In genomic region chr3:51652292-51652691, GRCm38 (mm10) we compare ENCODE assay signal across 8 mouse cellular contexts. TPM values are rescaled to one million over a fixed set of nuclear protein-coding genes. Genes with fewer than 3 reads are reported as not detected.
DNase-seq lines count a peak whose midpoint lies in the region; ATAC-seq lines count a peak whose summit lies in the region.

No protein-coding gene starts in this region.

- H3K36me3 ChIP-seq in hindbrain, embryonic 14.5 days (replicated peaks; ENCODE audit: control insufficient read depth, insufficient read depth), result no peaks in the 10 kb centered on the region

- ATAC-seq in hindbrain, embryonic 14.5 days (ENCODE audit: low FRiP score), result peak; percentile 43; the same call in 1 of the 2 replicates

- H3K4me1 ChIP-seq in hindbrain, embryonic 14.5 days (replicated peaks; ENCODE audit: control insufficient read depth, insufficient read depth, low read length), result peaks cover 9% of the 10 kb centered on the region

- H3K27me3 ChIP-seq in hindbrain, embryonic 14.5 days (ENCODE audit: control insufficient read depth, insufficient read depth, low read length), result no peaks in the 10 kb centered on the region

- peak overlapping the region; percentile 36 for H3K4me2 ChIP-seq in hindbrain, embryonic 14.5 days (replicated peaks)

- H3K9me3 ChIP-seq in hindbrain, embryonic 14.5 days (ENCODE audit: control insufficient read depth, low read length), result no peaks in the 10 kb centered on the region

- 4% methylated on average over 9 of the region's 9 CpGs for WGBS in hindbrain, embryonic 14.5 days

- H3K4me3 ChIP-seq in hindbrain, embryonic 14.5 days (replicated peaks; ENCODE audit: low read length), result no peak overlapping the region

- peak overlapping the region; percentile 9; the same call in 1 of the 2 replicates for H3K9ac ChIP-seq in hindbrain, embryonic 14.5 days

- peak; percentile 88 for DNase-seq in T-cell, adult 2 months (ENCODE audit: low spot score)
- DNase-seq in cerebellum, postnatal 25 days, result peak; percentile 83 to 94
- DNase-seq in frontal cortex, postnatal 25 days (ENCODE audit: low spot score in 2 of 2), result peak; percentile 38 to 68
- DNase-seq in hindbrain, embryonic 14.5 days (ENCODE audit: low spot score), result peak; percentile 81
- DNase-seq in layer of hippocampus, postnatal 36 days, result peak; percentile 41 to 64
- DNase-seq in lung, postnatal 36 days, result peak; percentile 95
- DNase-seq in retina, embryonic 14.5 days (ENCODE audit: low spot score), result peak; percentile 91
- peak; percentile 78 to 80 for DNase-seq in thymus, postnatal 36 days

- no peak overlapping the region for H3K27ac ChIP-seq in hindbrain, embryonic 14.5 days

RNA-seq across cellular contexts. Expression of gene Mgst2, which starts 7.9 kb away (rescaled TPM):
- polyA plus RNA-seq in hindbrain, embryonic 14.5 days (2014; fragmentation: Nextera tagmentation; extraction: Ambion mirVana), result 0.52 and 0.82 TPM in 2 replicates
- total RNA-seq in layer of hippocampus, postnatal 36 days (2021), result not detected
